Mouse (Mus musculus) ZHBTc4 (cell line): ENCODE results near the gene Itgb5.

Experiments used
- DNase-seq: peaks from one replicate; pipeline ENCODE4 v3.0.0-alpha.2; 2011; ENCODE audit warnings: low read depth, low spot score

Gene Itgb5

DNA sequence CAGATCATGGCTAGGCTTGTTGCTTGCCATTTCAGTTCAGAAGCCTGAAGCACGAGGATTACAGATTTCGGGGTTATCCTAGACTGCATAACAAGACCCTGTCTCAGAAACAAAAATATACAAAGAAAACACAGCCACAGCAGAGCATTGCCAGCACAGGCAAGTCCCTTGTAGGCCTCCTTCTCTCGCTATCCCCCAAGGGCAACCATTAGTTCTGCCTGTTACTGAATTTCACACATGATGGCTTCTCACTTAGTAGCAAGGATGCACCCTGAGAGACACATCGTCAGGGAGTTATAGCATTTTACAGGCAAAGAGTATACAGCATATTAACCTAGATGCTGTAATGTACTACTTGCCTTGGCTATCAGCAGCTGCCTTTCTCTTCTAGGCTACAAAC lies 78.8 kb downstream of the Itgb5 start:
- no peak for DNase-seq

DNA sequence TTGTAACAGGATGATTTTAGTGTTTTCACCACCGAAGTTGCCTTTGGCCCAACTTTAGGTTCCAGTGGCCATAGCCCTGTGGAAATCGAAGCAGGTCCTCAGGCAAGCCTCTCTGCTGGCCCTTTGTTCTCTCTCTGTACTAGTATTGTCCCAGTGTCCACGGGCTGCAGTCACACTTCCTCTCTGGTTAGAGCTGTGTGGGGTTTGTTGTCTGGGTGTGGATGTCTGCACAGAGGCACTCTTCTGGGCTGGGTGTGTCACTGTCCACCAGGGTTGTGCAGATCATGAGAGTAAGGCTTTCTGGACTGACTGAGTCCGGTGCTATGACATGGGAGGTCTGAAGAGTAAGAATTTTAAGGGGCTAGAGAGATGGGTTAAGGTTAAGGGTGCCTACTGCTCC lies 85.5 kb downstream of the Itgb5 start:
- DNase-seq: no peak

DNA sequence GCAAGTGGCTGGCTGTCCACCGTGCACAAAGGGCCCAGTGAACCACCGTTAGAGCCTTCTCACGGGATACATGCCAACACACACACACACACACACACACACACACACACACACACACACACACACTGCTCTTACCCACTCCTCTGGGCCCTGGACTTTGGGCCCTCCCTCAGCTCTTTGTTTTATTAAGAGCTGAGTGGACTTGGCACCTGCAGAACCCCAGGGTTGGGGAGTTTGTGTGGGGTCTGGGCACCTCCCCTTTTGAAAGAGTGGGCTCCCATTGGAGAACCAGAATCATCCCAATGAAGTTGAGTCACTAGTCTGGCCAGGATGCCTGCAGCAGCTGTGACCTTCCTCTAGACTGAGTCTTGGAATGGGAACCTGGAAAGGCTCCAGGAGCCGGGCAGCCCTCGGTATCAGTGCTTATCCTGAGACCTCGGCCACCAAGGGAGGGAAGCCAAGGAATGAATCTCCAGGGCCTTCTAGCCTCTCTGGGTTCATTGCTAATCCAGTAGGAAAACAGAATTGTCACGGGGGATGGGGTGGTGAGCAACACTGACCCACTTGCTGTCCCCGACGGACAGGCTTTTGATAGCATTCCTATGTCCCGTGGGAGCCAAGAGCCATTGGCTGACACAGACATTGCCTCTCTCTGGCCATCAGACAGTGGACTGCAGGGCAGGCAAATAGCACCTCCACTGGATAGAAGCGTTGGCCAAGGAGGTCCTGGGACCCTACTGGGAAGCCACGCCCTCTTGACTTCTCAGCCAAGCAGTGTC lies 87.2 kb downstream of the Itgb5 start:
- no peak for DNase-seq

DNA sequence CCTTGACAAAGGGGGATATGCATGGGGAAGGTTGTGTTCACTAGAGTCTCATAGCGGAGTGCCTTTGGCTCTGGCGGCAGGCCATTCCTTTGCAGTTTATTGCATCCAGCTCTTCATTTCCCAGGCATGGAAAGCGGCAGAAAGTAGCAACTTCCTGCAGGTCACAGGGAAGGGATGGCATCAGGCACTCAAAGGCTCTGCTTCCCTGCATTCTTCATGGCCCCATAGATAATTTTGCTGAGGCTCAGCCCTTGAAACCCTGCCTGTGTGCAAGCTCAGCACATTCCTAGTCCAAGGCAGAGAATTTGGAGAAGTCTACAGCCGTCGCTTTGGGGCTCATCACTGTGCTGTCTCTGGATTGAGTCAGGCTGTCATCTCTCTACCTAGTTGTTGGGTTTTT lies 87.9 kb downstream of the Itgb5 start:
- no peak for DNase-seq

DNA sequence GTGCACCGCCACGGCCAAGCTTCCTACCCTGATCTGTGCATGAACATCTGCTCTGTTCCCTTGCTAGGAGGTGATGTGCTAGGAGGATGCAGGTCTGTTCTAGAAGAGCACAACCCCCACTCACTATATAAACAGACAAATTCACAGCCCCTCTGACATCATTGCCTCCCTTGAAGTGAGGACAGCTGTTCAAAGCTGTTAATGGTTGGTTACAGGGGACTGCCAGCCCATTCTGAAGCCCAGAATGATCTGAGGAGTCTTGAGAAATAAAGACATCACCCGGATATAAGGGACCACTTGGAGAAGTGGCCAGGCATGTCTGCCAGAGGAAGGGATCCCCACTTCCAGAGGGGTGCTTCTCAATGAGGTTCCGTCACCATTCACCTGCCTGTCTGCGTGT lies 88.5 kb downstream of the Itgb5 start:
- no peak for DNase-seq

DNA sequence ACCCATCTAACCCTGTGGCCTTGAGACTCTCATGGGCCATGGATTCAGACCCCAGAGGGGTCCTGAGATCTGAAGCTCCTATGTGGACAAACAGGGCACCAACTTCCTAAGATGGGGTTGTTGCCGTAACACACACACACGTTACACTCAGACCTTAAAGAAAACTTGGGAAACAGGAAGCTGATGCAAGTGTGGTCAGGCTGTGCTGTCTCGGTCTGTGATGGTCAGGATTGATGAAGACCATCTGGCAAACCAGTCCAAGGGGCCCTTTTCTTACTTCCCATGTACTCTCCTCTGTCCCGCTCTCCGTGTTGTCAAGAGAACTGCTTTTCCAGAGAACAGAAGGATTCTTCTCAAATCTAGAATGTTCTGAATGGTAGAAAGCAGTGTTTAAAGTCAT lies 92.0 kb downstream of the Itgb5 start:
- DNase-seq: no peak

DNA sequence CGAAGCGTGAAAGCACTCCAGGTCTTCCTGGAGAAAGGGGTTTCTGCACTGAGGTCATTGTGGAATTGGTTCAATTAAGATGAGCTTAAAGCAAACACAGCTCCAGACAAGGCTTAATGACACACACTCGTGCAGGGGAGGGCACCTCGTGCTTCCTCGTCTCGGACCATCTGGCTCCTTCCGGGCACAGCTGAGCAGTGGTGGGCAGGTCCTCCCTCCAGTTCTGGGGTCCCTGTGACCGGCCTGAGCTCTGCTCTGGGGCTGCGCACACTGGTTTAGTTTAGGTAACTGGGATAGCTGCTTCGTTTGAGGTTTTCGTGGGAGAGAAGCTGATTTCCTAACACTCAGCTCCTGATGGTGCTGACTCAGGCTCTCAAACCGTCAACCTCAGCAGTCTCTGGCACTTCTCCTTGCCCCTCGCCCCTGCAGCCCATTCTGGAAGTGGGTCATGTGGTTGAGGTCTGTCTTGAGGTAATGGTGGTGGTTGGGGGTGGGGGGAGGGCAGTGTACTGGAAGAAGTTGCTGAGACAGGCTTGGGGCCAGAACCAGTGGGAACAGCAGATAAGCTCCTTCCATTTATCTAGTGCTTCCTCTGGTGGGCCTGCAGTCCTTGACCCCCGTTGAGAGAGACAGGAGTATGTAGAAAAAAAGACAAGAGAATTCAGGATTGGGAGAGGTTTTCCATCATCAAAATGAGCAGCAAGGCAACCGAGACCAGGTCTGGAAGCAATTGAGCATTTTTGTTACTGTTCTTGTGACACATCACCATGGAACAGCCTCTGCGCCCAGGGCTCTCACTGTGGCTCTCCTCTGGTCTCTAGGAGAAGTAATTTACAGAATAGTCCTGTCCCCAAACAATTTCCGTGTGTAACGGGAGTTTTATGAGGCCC lies 92.9 kb downstream of the Itgb5 start:
- DNase-seq: no peak

DNA sequence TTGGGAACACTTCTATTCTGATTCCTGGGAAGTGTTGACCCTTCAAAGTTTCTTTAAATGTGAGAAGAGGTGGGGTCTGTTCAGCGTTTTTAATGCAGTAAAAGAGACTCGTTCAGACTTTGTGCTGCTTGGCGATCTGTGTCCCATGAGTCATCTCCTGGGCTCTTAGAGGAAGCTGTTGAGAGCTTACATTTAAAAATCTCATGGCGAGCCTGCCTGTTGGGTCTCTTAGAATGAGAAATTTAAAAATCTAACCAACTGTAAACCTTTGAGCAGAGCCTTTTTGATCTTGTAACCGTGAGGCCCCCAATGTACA lies 93.5 kb downstream of the Itgb5 start:
- no peak for DNase-seq

DNA sequence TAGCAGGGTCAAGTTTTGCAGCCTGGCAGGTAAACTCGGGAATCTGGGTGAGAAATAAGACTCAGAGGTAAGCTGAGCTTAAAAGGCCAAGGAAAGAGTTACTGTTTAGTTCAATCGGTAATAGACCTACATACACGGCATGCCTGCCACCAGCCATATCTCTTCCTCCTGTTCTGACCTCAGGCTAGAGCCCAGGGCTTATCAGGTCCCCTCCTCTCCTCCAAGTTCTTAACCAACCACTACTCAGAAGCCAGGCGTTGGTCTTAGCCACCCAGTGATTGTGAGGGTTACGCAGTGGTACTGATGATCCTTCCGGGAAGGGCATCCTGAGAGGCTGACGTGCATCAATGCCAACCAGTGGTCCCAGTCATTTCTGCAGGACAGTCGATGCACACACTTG lies 94.3 kb downstream of the Itgb5 start:
- no peak for DNase-seq

DNA sequence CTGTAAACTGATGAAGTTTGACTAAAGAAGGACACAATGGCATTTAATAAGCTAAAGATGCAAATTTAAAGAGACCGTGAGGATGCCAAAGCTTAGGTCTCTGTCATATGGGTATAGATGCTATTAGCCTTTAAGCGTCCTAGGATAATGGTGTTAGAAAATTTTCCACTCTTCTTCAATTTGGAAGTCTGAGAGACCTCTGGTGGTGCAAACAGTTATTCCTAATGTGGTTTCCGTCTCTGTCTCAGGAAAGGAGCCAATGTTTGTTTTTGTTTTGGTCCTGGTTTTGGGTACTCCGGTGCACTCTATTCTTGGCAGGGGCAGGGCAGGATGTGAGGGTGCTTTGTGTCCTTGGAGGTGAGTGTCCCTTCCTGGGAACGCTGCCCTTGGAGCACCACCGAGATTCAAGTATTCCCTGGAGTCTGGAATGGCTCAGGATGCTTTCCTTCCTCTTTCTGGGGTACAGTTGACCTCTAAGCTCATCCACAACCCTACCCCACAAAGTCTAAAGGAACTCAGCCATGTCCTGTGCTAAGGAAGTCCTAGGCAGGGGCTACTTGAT lies 97.9 kb downstream of the Itgb5 start:
- DNase-seq: no peak

DNA sequence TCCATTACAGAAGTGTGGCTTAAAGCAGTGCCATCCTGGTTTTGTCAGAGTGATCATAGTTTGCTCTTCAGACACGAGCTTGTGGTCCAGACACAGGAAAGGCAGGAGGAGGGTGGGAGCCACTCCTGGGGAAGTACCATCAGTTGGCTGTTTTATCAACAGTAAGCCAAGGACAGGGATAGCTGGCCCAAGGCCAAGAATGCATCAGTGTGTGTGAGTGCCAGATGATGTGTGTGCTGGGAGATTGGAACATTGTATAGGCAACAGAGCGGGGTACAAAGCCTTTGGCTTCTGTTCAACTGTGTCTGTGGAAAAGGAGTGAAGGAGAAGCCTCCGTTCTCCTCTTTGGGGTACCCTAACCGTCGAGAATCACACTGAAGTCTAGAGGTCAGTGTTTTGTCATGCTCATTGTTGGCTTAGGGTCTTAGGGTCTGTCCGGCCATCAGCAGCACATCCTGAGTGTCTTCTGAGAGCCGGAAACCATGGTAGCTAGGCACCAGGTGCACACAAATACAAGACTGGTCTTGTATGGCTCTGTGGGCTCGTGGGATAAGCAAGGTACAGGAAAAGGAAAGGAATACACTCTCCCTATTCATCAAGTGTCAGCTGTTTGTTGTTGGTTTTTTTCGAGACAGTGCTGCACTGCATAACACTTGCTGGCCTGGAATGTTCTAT lies 99.5 kb downstream of the Itgb5 start:
- no peak for DNase-seq

DNA sequence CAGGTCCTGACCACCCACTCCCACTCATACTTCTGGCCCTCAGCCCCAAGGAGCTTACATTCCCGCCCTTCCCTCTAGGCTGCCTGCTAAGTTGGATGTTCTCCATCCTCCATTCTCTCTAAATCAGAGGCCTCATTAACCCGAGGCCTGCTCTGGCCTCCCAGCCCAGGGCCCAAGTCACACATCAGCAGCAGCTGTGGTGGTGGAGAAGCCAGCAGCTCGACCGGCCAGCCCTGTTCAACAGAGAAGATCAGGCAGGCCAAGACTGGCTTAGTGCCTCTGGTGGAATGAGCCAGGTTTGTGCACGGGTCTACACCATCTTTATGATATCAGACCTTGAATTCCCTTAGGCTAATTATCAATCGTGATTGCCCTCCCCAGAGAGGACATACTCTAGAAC lies 101.3 kb downstream of the Itgb5 start:
- no peak for DNase-seq

DNA sequence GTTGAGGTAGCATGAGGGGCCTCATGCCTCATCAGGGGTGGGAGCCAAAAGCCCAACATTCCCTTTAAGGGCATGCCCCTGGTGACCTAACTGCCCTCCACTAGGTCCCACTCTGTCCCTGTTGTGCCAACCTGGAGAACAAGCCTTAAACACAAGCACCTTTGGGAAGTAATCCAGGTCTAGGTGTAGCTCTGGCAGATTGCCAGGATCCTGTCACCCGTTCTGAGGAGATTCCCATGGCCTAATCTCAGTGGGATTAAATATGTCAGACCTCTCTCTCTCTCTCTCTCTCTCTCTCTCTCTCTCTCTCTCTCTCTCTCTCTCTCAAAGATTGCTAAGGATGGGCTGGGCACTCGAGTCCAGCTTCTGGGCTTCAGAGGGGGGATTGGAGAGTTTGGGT lies 102.2 kb downstream of the Itgb5 start:
- no peak for DNase-seq

DNA sequence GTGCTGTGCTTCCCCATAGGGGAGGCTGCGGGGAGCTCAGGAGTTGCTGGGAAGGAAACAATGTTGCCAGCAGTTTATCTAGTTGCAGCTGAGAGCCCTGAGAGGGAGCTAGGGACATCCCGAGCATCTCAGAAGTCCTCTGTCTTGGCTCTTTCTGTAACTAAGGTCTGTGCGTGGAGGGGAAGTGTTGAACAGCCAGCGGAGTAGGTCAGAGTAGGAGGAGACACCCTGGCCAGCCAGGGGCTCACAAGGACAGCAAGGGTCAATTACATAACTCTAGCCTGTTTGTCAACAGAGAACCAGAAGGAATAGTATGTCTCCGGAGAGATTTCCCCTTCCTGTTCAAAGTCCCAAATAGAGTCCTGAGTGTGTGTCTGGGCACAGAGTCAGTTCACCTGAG lies 102.7 kb downstream of the Itgb5 start:
- no peak for DNase-seq

DNA sequence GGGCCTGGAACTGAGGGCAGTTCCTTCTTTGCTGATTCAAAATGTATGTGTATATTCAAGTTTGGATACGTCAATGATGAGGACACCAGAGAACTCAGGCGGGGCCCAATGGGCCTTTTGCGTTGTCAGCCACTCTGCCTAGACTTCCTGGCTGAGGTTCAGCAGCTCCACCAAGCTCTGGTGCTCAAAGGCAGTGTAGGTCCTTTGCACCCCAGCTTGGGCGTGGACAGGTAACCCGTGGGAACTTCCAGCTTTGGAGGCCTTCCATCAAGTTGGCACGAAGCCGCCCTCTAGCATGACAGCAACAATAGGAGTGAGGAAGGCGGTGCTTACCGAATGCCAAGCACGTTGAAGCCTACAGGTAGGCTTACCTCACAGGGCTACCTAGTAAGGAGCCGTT lies 103.9 kb downstream of the Itgb5 start:
- DNase-seq: no peak

DNA sequence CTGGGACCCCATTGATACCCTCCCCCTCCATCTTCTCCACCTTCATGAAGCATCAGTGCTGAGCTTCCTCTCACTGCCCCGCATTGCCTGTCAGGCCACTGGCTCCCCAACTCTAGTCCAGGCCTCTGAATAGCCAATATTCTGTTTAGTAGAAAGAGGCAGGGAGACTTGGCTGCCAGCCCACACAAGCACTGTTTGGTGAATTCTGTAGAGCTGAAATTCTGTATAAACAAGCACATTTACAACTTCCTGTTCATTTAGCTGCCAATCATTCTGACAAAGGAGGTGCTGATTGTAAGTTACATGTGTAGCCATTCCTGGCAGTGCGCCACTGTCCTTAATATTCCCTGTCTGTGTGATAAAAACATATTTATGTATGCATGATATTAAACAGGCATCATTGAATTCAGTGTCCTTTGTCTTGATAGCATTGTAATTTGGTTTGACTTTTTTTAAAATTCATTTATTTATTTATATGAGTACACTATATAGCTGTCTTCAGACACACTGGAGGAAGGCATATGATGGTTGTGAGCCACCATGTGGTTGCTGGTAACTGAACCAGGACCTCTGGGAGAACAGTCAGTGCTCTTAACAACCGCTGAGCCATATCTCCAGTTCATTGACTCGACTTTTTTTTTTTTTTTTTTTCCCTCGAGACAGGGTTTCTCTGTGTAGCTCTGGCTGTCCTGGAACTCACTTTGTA lies 105.4 kb downstream of the Itgb5 start:
- no peak for DNase-seq

DNA sequence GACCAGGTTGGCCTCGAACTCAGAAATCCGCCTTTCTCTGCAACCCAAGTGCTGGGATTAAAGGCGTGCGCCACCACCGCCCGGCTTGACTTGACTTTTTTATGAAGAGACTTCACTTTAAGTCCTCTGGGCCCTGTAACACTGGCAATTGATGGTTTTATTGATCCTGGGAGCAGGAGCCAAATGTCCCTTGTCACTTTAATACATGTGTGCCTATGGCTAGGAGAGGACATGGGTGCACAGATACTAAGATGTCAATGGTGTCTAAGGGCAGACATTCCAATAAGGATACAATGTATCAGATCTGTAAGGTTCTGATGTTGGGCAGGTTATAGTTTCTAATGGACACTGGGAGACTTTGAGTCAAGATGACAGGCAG lies 105.9 kb downstream of the Itgb5 start:
- no peak for DNase-seq

DNA sequence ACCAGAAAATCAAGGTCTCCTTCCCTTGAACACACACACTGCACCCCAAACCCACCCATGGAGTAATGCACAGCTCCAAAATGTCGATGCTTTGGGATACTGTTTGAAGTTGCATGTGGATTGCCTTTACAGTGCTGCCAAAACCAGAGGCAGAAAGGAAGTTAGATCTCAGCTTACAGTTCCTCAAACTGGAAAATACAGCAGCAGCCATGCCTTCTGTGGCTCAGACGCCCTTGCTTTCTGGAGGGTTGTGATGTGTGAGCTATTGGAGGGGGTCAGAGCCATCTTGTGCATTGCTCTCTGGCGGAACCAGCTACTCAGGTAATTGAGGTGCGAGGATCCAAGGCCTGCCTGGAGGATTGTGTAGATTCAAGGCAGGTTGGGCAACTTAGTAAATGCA lies 107.4 kb downstream of the Itgb5 start:
- DNase-seq: no peak

DNA sequence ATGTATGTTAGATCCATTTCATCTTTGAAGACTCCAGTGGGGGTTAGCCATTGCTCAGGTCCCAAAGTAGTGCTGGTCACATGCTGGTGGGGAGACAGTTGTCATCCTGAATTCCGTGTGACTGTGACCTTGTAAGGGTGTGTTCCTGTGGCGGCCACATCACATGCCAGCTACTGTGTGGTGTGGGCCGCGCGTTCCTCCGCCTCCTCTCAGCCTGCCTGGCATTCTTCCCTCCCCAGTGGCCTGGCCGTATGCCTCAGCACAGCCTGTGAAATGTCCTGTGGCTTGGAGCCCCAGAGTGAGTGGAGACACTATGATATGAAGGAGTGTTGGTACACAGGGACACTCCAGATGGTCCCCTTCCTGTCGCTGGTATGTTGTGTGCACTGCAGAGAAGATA lies 108.1 kb downstream of the Itgb5 start:
- no peak for DNase-seq

DNA sequence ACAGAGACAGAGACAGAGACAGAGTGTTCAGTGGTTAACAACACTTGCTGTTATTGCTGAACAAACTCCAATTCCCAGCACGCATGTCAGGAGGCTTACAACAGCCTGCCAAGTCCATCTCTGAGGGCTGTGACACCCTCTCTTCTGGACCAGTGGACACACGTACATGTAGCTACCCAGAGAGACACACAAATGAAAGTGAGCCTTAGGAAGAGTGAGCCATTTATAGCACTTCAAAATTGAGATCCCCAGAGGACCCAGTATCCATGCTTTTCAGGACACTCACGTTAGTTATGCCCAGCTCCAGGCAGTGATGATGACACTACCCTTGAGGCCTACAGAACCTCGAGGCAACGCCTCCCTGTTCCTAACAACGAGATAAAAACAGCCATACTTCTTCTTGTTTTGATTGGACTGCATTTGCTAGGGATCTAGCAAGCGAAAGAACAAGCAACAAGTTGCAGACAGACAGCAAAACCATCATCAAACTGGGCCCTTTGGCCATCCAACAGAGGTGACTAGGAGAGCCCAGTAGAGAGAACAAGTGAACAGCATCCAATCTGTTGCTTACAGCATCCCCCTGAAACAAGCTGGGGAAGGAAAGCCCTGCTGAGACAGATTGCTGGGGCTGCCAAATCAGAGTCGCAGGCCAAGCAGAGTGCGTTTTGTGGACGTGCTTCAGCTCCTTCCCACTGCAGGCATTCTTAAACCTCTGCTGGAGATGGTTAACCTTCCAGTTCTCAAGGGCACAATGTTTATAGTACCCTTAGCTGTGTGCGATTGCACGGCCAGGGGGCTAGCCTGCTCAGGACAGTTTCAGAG lies 109.1 kb downstream of the Itgb5 start:
- DNase-seq: no peak

DNA sequence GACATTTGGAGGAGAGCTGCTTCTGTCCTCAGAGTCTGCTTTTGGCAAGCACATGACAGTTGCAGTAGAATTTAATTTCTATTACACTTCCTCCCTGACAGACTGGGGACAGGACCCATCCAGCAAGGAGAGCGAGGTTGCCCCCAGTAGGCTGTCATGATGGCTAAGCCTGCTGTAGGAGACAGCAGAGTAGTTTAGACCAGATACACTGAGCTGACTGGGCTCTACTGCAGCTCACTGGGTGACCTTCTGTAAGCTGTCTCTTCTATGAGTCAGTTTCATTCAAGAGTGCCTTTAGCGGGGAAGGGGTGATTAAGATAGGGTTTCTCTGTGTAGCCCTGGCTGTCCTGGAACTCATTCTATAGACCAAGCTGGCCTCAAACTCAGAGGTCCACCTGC lies 109.7 kb downstream of the Itgb5 start:
- DNase-seq: no peak
